Mouse (Mus musculus) stomach, embryonic 14.5 days (tissue): ENCODE data around the gene Tas2r135. TPM values are rescaled to one million over a fixed set of nuclear protein-coding genes. Genes with fewer than 3 reads are reported as not detected.

Source experiments
- ATAC-seq: fragments of 200-750 bp; cut with Nextera tagmentation; 2 replicates; pipeline ENCODE4 v1.8.0; 2017; ENCODE audit warnings: low read depth, moderate TSS enrichment; ENCODE audit not compliant: insufficient number of reproducible peaks, insufficient read depth, low FRiP score
- H3K27ac ChIP-seq: fragments of 300-500 bp; sonication (generic); 2 replicates; pipeline ENCODE4 v1.5.1; 2014; ENCODE audit warnings: mild to moderate bottlenecking, low read length, moderate library complexity, mixed read lengths
- H3K27me3 ChIP-seq: fragments of 300-500 bp; sonication (generic); 2 replicates; pipeline ENCODE4 v1.6.1; 2014; ENCODE audit warnings: low read length, control low read depth, mixed read lengths; ENCODE audit not compliant: control insufficient read depth, insufficient read depth
- H3K36me3 ChIP-seq: fragments of 300-500 bp; sonication (generic); 2 replicates; pipeline ENCODE4 v1.6.1; 2014; ENCODE audit warnings: mild to moderate bottlenecking, control low read depth, low read length, moderate library complexity, mixed read lengths; ENCODE audit not compliant: control insufficient read depth, insufficient read depth
- H3K4me1 ChIP-seq: fragments of 300-500 bp; sonication (generic); 2 replicates; pipeline ENCODE4 v1.6.1; 2014; ENCODE audit warnings: low read length, control low read depth, mixed read lengths; ENCODE audit not compliant: control insufficient read depth, insufficient read depth
- H3K4me2 ChIP-seq: fragments of 300-500 bp; sonication (generic); replicated peaks from 2 replicates; pipeline ENCODE4 v1.6.1; 2014; ENCODE audit warnings: low read depth, low read length, control low read depth
- H3K4me3 ChIP-seq: fragments of 300-500 bp; sonication (generic); 2 replicates; pipeline ENCODE4 v1.5.1; 2014; ENCODE audit warnings: low read depth, low read length, control low read depth
- H3K9ac ChIP-seq: fragments of 300-500 bp; sonication (generic); replicated peaks from 2 replicates; pipeline ENCODE4 v1.6.1; 2014; ENCODE audit warnings: low read depth, mild to moderate bottlenecking, control low read depth, low read length, moderate library complexity, mixed read lengths
- H3K9me3 ChIP-seq: fragments of 300-500 bp; sonication (generic); 2 replicates; pipeline ENCODE4 v1.6.1; 2016; ENCODE audit warnings: low read depth, low read length, control low read depth; ENCODE audit not compliant: control insufficient read depth
- WGBS: fragments of 180-500 bp; shearing (Covaris S2); extraction: QIAGEN DNeasy Blood & Tissue Kit; methylation state at CpG from one replicate; pipeline ENCODE4 v1.1.7; 2014; 5-methylcytosine and 5-hydroxymethylcytosine counted together
- polyA plus RNA-seq: library from polyadenylated mRNA; unstranded; fragments of >200 nt; fragmentation: Nextera tagmentation; extraction: Ambion mirVana; gene quantifications from 2 replicates; pipeline ENCODE4 v1.2.1, GENCODE M21; 2014

Gene Tas2r135
- polyA plus RNA-seq, 1 experiment from 2014 or later: not detected

GRCm38 (mm10) chr6:42424472-42424871, 19.2 kb downstream of the Tas2r135 start:
- Histone ChIP-seq H3K4me1 (no peaks in the 10 kb centered on the region), H3K9ac (no peak overlapping the region), H3K27me3 (no peaks in the 10 kb centered on the region), H3K4me3 (no peak overlapping the region), H3K36me3 (no peaks in the 10 kb centered on the region), H3K9me3 (no peaks in the 10 kb centered on the region), H3K4me2 (no peak overlapping the region), H3K27ac (no peak overlapping the region)
- ATAC-seq: no peak
- 85% methylated on average over 3 of the region's 3 CpGs for WGBS

GRCm38 (mm10) chr6:42426337-42426736, 21.1 kb downstream of the Tas2r135 start:
- Histone ChIP-seq H3K27me3 (no peaks in the 10 kb centered on the region), H3K4me1 (no peaks in the 10 kb centered on the region), H3K9ac (no peak overlapping the region), H3K27ac (no peak overlapping the region), H3K4me2 (no peak overlapping the region), H3K36me3 (no peaks in the 10 kb centered on the region), H3K4me3 (no peak overlapping the region), H3K9me3 (no peaks in the 10 kb centered on the region)
- no peak for ATAC-seq
- 84% methylated on average over 4 of the region's 4 CpGs for WGBS

GRCm38 (mm10) chr6:42433554-42433953, 28.3 kb downstream of the Tas2r135 start:
- 66% methylated on average over 2 of the region's 2 CpGs for WGBS
- ATAC-seq: no peak
- H3K9me3 ChIP-seq: no peaks in the 10 kb centered on the region

GRCm38 (mm10) chr6:42434446-42434845, 29.2 kb downstream of the Tas2r135 start, which contains the start of gene Tas2r126:
TSS of gene Tas2r126 (plus strand) at chr6:42434535.
- H3K9me3 ChIP-seq: no peaks in the 10 kb centered on the region
- H3K4me2 ChIP-seq: no peak within 1 kb of the TSS
- H3K27ac ChIP-seq: no peak within 1 kb of the TSS
- peak; percentile 56; the same call in 1 of the 2 replicates for ATAC-seq
- no peaks in the 10 kb centered on the region for H3K4me1 ChIP-seq
- no peak within 1 kb of the TSS for H3K4me3 ChIP-seq
- 68% methylated on average over 6 of the region's 6 CpGs for WGBS
- H3K9ac ChIP-seq: no peak within 1 kb of the TSS
- no peaks in the 10 kb centered on the region for H3K36me3 ChIP-seq
- H3K27me3 ChIP-seq: no peaks in the 10 kb centered on the region

More at GRCm38 (mm10) chr6:42433554-42433953, 28.3 kb downstream of the Tas2r135 start:
- Histone ChIP-seq H3K27me3 (no peaks in the 10 kb centered on the region), H3K4me3 (no peak overlapping the region), H3K4me1 (no peaks in the 10 kb centered on the region), H3K27ac (no peak overlapping the region), H3K9ac (no peak overlapping the region), H3K4me2 (no peak overlapping the region), H3K36me3 (no peaks in the 10 kb centered on the region)

GRCm38 (mm10) chr6:42435490-42435889, 30.3 kb downstream of the Tas2r135 start:
- Histone ChIP-seq H3K27ac (no peak overlapping the region), H3K9ac (no peak overlapping the region), H3K4me1 (no peaks in the 10 kb centered on the region), H3K4me3 (no peak overlapping the region), H3K9me3 (no peaks in the 10 kb centered on the region), H3K27me3 (no peaks in the 10 kb centered on the region), H3K36me3 (no peaks in the 10 kb centered on the region), H3K4me2 (no peak overlapping the region)
- 67% methylated on average over 2 of the region's 2 CpGs for WGBS
- no peak for ATAC-seq

GRCm38 (mm10) chr6:42441395-42441794, 36.2 kb downstream of the Tas2r135 start:
- no peak overlapping the region for H3K4me2 ChIP-seq
- H3K9ac ChIP-seq: no peak overlapping the region
- no peak for ATAC-seq
- no peaks in the 10 kb centered on the region for H3K9me3 ChIP-seq
- H3K27me3 ChIP-seq: no peaks in the 10 kb centered on the region
- WGBS: 74% methylated on average over 2 of the region's 2 CpGs
- H3K27ac ChIP-seq: no peak overlapping the region
- H3K36me3 ChIP-seq: no peaks in the 10 kb centered on the region
- no peaks in the 10 kb centered on the region for H3K4me1 ChIP-seq
- no peak overlapping the region for H3K4me3 ChIP-seq

GRCm38 (mm10) chr6:42444491-42444890, 39.3 kb downstream of the Tas2r135 start:
- no peaks in the 10 kb centered on the region for H3K9me3 ChIP-seq
- no peak overlapping the region for H3K9ac ChIP-seq
- H3K27ac ChIP-seq: no peak overlapping the region
- no peaks in the 10 kb centered on the region for H3K27me3 ChIP-seq
- no peak overlapping the region for H3K4me3 ChIP-seq
- H3K4me1 ChIP-seq: no peaks in the 10 kb centered on the region
- no peak for ATAC-seq
- no peaks in the 10 kb centered on the region for H3K36me3 ChIP-seq
- WGBS: 35% methylated on average over 2 of the region's 2 CpGs
- no peak overlapping the region for H3K4me2 ChIP-seq

GRCm38 (mm10) chr6:42447381-42447780, 42.1 kb downstream of the Tas2r135 start:
- no peak overlapping the region for H3K4me3 ChIP-seq
- no peak overlapping the region for H3K4me2 ChIP-seq
- no peak for ATAC-seq
- H3K27ac ChIP-seq: no peak overlapping the region
- no peaks in the 10 kb centered on the region for H3K9me3 ChIP-seq
- no peaks in the 10 kb centered on the region for H3K27me3 ChIP-seq
- H3K9ac ChIP-seq: no peak overlapping the region
- H3K36me3 ChIP-seq: no peaks in the 10 kb centered on the region
- no peaks in the 10 kb centered on the region for H3K4me1 ChIP-seq
- 86% methylated on average over 2 of the region's 2 CpGs for WGBS
